Mouse (Mus musculus) megakaryocyte, embryonic 14.5 days (primary cell): ENCODE data around the gene Paxx.

ENCODE experiments used
- FLI1 ChIP-seq: IDR thresholded peaks from 2 replicates; pipeline ENCODE4 v1.6.1; 2012; ENCODE audit warnings: low read length, inconsistent platforms, mixed read lengths
- GATA1 ChIP-seq: IDR thresholded peaks from 3 replicates; pipeline ENCODE4 v1.6.1; 2012; ENCODE audit warnings: mixed read lengths, low read length, inconsistent platforms, borderline replicate concordance

- TF ChIP-seq GATA1 (no peak), FLI1 (no peak)
Measured at GRCm38 (mm10) chr2:25427256-25427655, 33.6 kb downstream of the Paxx start.
